Mouse (Mus musculus): ENCODE data around the gene Ttc28.

DNA sequence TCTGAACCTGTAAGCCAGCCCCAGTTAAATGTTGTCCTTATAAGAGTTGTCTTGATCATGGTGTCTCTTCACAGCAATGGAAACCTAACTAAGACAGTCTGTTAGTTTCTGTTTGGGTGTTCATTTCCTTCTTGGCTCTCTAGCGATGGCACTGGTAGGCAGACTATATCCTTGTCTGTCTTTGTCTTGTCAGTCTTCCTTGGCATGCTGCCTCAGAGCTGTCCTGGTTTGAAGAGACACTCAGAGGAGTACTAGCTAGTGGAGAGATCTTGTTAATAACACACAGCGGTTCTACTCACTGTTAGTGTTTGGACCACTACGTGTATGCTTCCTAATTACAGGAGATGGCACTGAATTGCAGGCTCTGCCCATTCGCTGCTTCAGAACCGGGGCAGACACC, 189.9 kb downstream of the Ttc28 start:
- TF ChIP-seq GATA1 (IDR thresholded peaks at IDR 0.05; ENCODE audit: low read length) (no peak), TAL1 (IDR thresholded peaks at IDR 0.05; ENCODE audit: low read length) (no peak)

Measured in erythroblast, embryonic 14.5 days (primary cell).